Mouse (Mus musculus): Measurements from ENCODE around the gene Mfap1a. TPM values are rescaled to one million over a fixed set of nuclear protein-coding genes. Genes with fewer than 3 reads are reported as not detected.
"Not testable (repeated sequence)": the region's sequence is repeated elsewhere in the genome, so short reads cannot be mapped to it uniquely, and the experiment has no call there.

Mfap1a gene
- polyA plus RNA-seq (2012) = 0.45 and 0.75 TPM in 2 replicates

DNA sequence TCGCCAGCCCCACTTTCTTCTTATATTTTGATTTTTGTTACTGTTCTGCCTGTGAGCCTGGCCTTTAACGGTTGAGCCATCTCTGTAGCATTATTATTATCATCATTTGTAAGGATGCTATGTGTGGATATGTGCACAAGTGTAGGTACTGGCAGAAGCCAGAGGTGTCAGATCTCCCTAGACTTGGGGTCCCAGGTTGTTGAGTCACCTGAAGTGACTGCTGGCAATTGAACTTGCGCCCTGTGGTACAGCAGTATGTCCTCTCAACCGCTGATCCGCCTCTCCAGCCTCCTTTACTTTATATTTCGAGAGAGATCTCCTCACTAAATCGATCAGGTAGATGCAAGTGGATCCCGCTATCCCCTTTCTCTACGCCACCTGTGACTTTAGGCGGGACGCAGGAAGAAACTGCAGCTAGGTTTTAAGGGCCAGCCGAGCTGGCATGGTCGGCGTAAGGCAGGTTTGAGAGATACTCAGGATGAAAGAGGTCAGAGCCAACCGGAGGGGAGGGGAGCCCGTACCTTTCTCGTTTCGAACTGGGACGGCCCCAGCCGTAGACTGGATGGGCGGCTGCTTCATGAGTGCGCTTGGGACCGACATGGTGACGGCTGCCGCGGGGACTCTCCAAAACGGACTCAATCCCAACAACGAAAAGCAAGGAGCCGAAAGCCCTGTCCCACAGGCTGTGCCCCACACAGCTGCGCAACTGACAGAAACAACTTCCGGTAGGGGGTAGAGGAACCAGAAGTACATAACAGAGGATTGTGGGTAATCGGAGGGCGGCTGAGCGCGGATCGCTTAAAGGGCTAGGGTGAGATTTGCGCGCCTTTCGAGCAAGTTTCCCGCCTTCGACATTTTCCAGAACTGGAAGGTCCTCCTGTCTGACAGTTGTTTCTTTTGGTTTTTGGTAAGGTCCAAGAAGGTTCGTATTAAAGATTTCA is at the start of gene Mfap1a, which contains the start of gene Wdr76:
TSS of gene Mfap1a (minus strand) at position 724 of the 941 bp plus-strand sequence.
TSS of gene Wdr76 (plus strand) at position 782 of the 941 bp plus-strand sequence.
- Histone ChIP-seq H3K4me1 (ENCODE audit: control insufficient read depth) (peaks cover 43% of the 10 kb centered on the region), H3K4me3 (replicated peaks) (peak within 1 kb of the TSS; percentile 71), H3K36me3 (ENCODE audit: control insufficient read depth) (peaks cover 42% of the 10 kb centered on the region)
- not testable (repeated sequence) for H3K9me3 ChIP-seq (ENCODE audit: control insufficient read depth, low read length); H3K27me3 ChIP-seq (ENCODE audit: control insufficient read depth)

GRCm38 (mm10) chr2:121551271-121551670 is 44.8 kb upstream of the Mfap1a start:
- Histone ChIP-seq H3K4me1 (ENCODE audit: control insufficient read depth) (no peaks in the 10 kb centered on the region), H3K36me3 (ENCODE audit: control insufficient read depth) (peaks cover 34% of the 10 kb centered on the region), H3K27me3 (ENCODE audit: control insufficient read depth) (no peaks in the 10 kb centered on the region), H3K4me3 (replicated peaks) (no peak overlapping the region), H3K9me3 (ENCODE audit: control insufficient read depth, low read length) (no peaks in the 10 kb centered on the region)
- TF ChIP-seq GATA1 (IDR thresholded peaks at IDR 0.05; ENCODE audit: low read length) (no peak), TAL1 (IDR thresholded peaks at IDR 0.05; ENCODE audit: low read length) (no peak)

GRCm38 (mm10) chr2:121549630-121550029 is 43.2 kb upstream of the Mfap1a start:
- H3K4me3 ChIP-seq (replicated peaks) = no peak overlapping the region
- TF ChIP-seq TAL1 (IDR thresholded peaks at IDR 0.05; ENCODE audit: low read length) (no peak), GATA1 (IDR thresholded peaks at IDR 0.05; ENCODE audit: low read length) (no peak)
- no peaks in the 10 kb centered on the region for H3K27me3 ChIP-seq (ENCODE audit: control insufficient read depth)
- no peaks in the 10 kb centered on the region for H3K4me1 ChIP-seq (ENCODE audit: control insufficient read depth)
- peaks cover 51% of the 10 kb centered on the region for H3K36me3 ChIP-seq (ENCODE audit: control insufficient read depth)
- H3K9me3 ChIP-seq (ENCODE audit: control insufficient read depth, low read length) = no peaks in the 10 kb centered on the region

DNA sequence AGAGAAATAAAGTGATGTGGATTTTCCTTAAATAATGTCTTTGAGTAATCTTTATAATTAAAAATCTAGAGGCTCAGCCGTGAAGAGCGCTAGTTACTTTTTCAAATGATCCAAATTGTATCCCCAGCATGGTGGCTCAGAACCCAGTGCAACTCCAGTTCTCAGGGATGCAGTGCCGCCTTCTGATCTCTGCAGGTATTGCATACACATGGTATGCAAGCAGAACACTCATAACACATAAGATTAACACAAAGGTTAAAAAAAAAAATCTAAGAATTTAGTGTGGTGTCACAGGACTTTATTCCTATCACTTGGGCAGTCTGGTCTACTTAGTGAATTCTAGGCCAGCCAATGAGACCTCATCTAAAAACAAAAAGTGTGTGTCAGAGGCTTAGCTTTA is 38.4 kb upstream of the Mfap1a start:
- Histone ChIP-seq H3K36me3 (ENCODE audit: control insufficient read depth) (peaks cover 93% of the 10 kb centered on the region), H3K4me1 (ENCODE audit: control insufficient read depth) (no peaks in the 10 kb centered on the region)

GRCm38 (mm10) chr2:121525056-121525455 is 18.6 kb upstream of the Mfap1a start:
- TF ChIP-seq GATA1 (IDR thresholded peaks at IDR 0.05; ENCODE audit: low read length) = no peak
- TF ChIP-seq TAL1 (IDR thresholded peaks at IDR 0.05; ENCODE audit: low read length) = no peak
- Histone ChIP-seq H3K27me3 (ENCODE audit: control insufficient read depth) (no peaks in the 10 kb centered on the region), H3K4me3 (replicated peaks) (no peak overlapping the region), H3K36me3 (ENCODE audit: control insufficient read depth) (peaks cover 59% of the 10 kb centered on the region), H3K4me1 (ENCODE audit: control insufficient read depth) (peaks cover 13% of the 10 kb centered on the region), H3K9me3 (ENCODE audit: control insufficient read depth, low read length) (no peaks in the 10 kb centered on the region)

More for the DNA sequence above, 38.4 kb upstream of the Mfap1a start:
- no peaks in the 10 kb centered on the region for H3K27me3 ChIP-seq (ENCODE audit: control insufficient read depth)
- no peak overlapping the region for H3K4me3 ChIP-seq (replicated peaks)
- no peaks in the 10 kb centered on the region for H3K9me3 ChIP-seq (ENCODE audit: control insufficient read depth, low read length)
- TF ChIP-seq TAL1 (IDR thresholded peaks at IDR 0.05; ENCODE audit: low read length) (no peak), GATA1 (IDR thresholded peaks at IDR 0.05; ENCODE audit: low read length) (no peak)

GRCm38 (mm10) chr2:121522830-121523229 is 16.4 kb upstream of the Mfap1a start:
- Histone ChIP-seq H3K36me3 (ENCODE audit: control insufficient read depth) (peaks cover 69% of the 10 kb centered on the region), H3K4me1 (ENCODE audit: control insufficient read depth) (peaks cover 13% of the 10 kb centered on the region)
- H3K4me3 ChIP-seq (replicated peaks); H3K27me3 ChIP-seq (ENCODE audit: control insufficient read depth); H3K9me3 ChIP-seq (ENCODE audit: control insufficient read depth, low read length): not testable (repeated sequence)

GRCm38 (mm10) chr2:121522006-121522405 is 15.5 kb upstream of the Mfap1a start:
- TF ChIP-seq TAL1 (IDR thresholded peaks at IDR 0.05; ENCODE audit: low read length) (no peak), GATA1 (IDR thresholded peaks at IDR 0.05; ENCODE audit: low read length) (no peak)
- Histone ChIP-seq H3K4me1 (ENCODE audit: control insufficient read depth) (peaks cover 13% of the 10 kb centered on the region), H3K36me3 (ENCODE audit: control insufficient read depth) (peaks cover 74% of the 10 kb centered on the region), H3K4me3 (replicated peaks) (no peak overlapping the region), H3K27me3 (ENCODE audit: control insufficient read depth) (no peaks in the 10 kb centered on the region), H3K9me3 (ENCODE audit: control insufficient read depth, low read length) (no peaks in the 10 kb centered on the region)

DNA sequence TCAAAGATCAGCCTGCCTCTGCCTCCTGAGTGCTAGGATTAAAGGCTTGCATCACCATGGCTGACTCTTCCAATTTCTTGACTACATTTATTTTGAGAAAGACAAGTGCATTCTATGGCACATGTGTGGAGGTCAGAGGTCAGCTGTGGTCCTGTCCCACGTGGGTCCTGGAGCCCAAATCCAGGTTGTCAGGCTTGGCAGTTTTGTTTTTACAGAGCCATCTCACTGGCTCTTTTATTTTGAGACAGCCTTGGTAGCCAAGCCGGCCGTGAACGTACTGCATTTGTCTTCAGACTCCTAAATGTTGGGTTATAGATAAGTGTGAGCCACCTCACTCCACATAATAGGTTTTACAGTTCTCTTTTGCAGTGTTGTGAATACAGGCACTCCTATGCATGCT is 12.2 kb upstream of the Mfap1a start:
- H3K27me3 ChIP-seq (ENCODE audit: control insufficient read depth); H3K9me3 ChIP-seq (ENCODE audit: control insufficient read depth, low read length); H3K4me3 ChIP-seq (replicated peaks): not testable (repeated sequence)
- Histone ChIP-seq H3K4me1 (ENCODE audit: control insufficient read depth) (peaks cover 16% of the 10 kb centered on the region), H3K36me3 (ENCODE audit: control insufficient read depth) (peaks cover 74% of the 10 kb centered on the region)

GRCm38 (mm10) chr2:121518106-121518505 is 11.6 kb upstream of the Mfap1a start:
- peaks cover 75% of the 10 kb centered on the region for H3K36me3 ChIP-seq (ENCODE audit: control insufficient read depth)
- no peaks in the 10 kb centered on the region for H3K9me3 ChIP-seq (ENCODE audit: control insufficient read depth, low read length)
- H3K4me1 ChIP-seq (ENCODE audit: control insufficient read depth) = peaks cover 17% of the 10 kb centered on the region
- TF ChIP-seq GATA1 (IDR thresholded peaks at IDR 0.05; ENCODE audit: low read length) (no peak), TAL1 (IDR thresholded peaks at IDR 0.05; ENCODE audit: low read length) (no peak)
- no peaks in the 10 kb centered on the region for H3K27me3 ChIP-seq (ENCODE audit: control insufficient read depth)
- no peak overlapping the region for H3K4me3 ChIP-seq (replicated peaks)
